Mouse (Mus musculus): Measurements from ENCODE around the gene Olfr120.
"Not testable (repeated sequence)": the region's sequence is repeated elsewhere in the genome, so short reads cannot be mapped to it uniquely, and the experiment has no call there.

The Olfr120 gene

DNA sequence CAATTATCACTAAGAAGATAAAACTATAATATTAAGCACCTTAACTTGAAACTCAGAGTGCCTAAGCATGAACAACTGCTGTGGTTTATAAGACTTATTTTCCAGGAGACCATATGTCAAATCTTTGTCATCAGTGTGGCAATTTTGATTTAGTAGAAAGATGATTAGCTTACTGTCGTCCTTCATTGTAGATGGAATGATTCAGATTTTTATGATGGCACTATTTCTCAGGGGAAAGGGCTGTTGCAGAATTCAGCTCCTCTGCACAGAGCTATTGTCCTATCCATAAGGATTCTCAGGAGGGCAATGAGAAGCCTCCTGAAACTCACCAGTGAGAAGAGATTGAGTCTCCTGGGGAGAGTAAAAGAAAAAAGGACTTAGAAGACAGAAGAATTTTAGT is at the start of gene Olfr120:
Gene Olfr120, plus strand, starts transcription at position 301 of the 400 bp plus-strand sequence.
- DNase-seq, result no peak

DNA sequence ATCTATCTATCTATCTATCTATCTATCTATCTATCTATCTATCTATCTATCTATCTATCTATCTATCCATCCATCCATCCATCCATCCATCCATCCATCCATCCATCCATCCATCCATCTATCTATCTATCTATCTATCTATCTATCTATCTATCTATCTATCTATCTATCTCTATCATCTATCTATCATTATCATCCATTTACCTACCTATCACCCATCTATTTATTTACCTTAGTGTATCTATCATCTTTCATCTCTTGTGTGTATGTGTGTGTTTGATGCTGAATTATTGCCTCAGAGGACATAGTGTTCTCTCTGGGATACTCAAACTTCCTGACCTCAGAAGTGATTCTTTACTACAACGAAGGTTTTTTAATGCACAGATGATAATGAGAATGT is 25.3 kb upstream of the Olfr120 start, which contains the start of gene Olfr119:
Gene Olfr119, plus strand, starts transcription at position 301 of the 400 bp plus-strand sequence.
- DNase-seq, result not testable (repeated sequence)

- DNase-seq, result no peak
Observed at GRCm38 (mm10) chr17:37738070-37738469, 16.5 kb downstream of the Olfr120 start.

DNA sequence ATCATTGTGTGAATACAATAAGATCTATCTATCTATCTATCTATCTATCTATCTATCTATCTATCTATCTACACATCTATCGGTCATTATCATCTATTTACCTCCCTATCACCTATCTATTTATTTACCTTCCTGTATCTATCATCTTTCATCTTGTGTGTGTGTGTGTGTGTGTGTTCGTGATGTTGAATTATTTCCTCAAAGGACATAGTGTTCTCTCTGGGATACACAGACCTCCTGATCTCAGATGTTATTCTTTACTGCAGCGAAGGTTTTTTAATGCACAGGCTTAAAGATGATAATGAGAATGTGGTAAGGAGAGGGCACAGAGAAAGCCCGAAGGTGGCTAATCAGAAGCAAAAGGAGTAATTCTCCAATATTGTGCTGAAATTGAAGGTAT is 46.7 kb downstream of the Olfr120 start, which contains the start of gene Olfr122:
Gene Olfr122, plus strand, starts transcription at position 301 of the 400 bp plus-strand sequence.
- no peak for DNase-seq

Data from cerebellum, adult 18-20 months (tissue).